Mouse (Mus musculus) liver, embryonic 14.5 days (tissue): ENCODE measurements around the gene Synj1. TPM values are rescaled to one million over a fixed set of nuclear protein-coding genes. Genes with fewer than 3 reads are reported as not detected.

Experiments
- ATAC-seq: fragments of 200-750 bp; cut with Nextera tagmentation; 2 replicates; pipeline ENCODE4 v1.8.0; 2017; ENCODE audit warnings: moderate number of reproducible peaks, mild to moderate bottlenecking, moderate library complexity; ENCODE audit not compliant: insufficient read depth
- DNase-seq, 3 experiments: peaks; one replicate each; pipeline ENCODE4 v3.0.0-alpha.2; 2012 to 2013; ENCODE audit warnings: low read depth in 3 of 3, low spot score in 3 of 3
- H3K27ac ChIP-seq: fragments of 300-500 bp; sonication (generic); 2 replicates; pipeline ENCODE4 v1.5.1; 2014; ENCODE audit warnings: moderate library complexity, mild to moderate bottlenecking, control low read depth, inconsistent platforms
- H3K27me3 ChIP-seq: fragments of 300-500 bp; sonication (generic); 2 replicates; pipeline ENCODE4 v1.6.1; 2014; ENCODE audit warnings: mild to moderate bottlenecking, low read length, moderate library complexity; ENCODE audit not compliant: control insufficient read depth, insufficient read depth
- H3K36me3 ChIP-seq: fragments of 300-500 bp; sonication (generic); replicated peaks from 2 replicates; pipeline ENCODE4 v1.6.1; 2014; ENCODE audit warnings: low read depth; ENCODE audit not compliant: control insufficient read depth, insufficient read depth
- H3K4me1 ChIP-seq, 2 experiments: fragments of 200-500 bp in 1 of 2; fragments of 300-500 bp in 1 of 2; sonication (generic) in 1 of 2; replicated peaks; 2 replicates each; pipeline ENCODE4 v1.6.1; 2012 to 2014; ENCODE audit warnings: antibody characterized with exemption in 1 of 2, inconsistent platforms in 1 of 2, low read length in 1 of 2; ENCODE audit not compliant: control insufficient read depth in 2 of 2, insufficient read depth in 2 of 2
- H3K4me2 ChIP-seq: fragments of 300-500 bp; sonication (generic); 2 replicates; pipeline ENCODE4 v1.6.1; 2014; ENCODE audit warnings: low read depth, mild to moderate bottlenecking, control low read depth, moderate library complexity
- H3K4me3 ChIP-seq, 2 experiments: fragments of 200-500 bp in 1 of 2; fragments of 300-500 bp in 1 of 2; sonication (generic) in 1 of 2; 2 replicates each; pipeline ENCODE4 v1.5.1; 2012 to 2014; ENCODE audit warnings: low read depth in 2 of 2, low read length in 2 of 2, mild to moderate bottlenecking in 2 of 2, control low read depth in 1 of 2, inconsistent platforms in 1 of 2, moderate library complexity in 1 of 2; ENCODE audit not compliant: insufficient read depth in 1 of 2
- H3K9ac ChIP-seq: fragments of 300-500 bp; sonication (generic); replicated peaks from 2 replicates; pipeline ENCODE4 v1.6.1; 2014; ENCODE audit warnings: mild to moderate bottlenecking, control low read depth, moderate library complexity
- H3K9me3 ChIP-seq: fragments of 300-500 bp; sonication (generic); 2 replicates; pipeline ENCODE4 v1.6.1; 2016; ENCODE audit warnings: low read length, mixed read lengths; ENCODE audit not compliant: control insufficient read depth
- CTCF ChIP-seq: IDR thresholded peaks from 2 replicates; pipeline ENCODE4 v1.5.1; 2016; ENCODE audit warnings: antibody characterized with exemption, low read depth, control low read depth
- EP300 ChIP-seq: IDR thresholded peaks from 2 replicates; pipeline ENCODE4 v1.6.1; 2016; ENCODE audit warnings: antibody characterized with exemption, low read depth
- WGBS: fragments of 180-500 bp; shearing (Covaris S2); extraction: QIAGEN DNeasy Blood & Tissue Kit; methylation state at CpG from one replicate; pipeline ENCODE4 v1.1.7; 2014; ENCODE audit not compliant: insufficient replicate concordance; 5-methylcytosine and 5-hydroxymethylcytosine counted together
- polyA plus RNA-seq, 2 experiments: library from polyadenylated mRNA; depleted of rRNA in 1 of 2; stranded (reverse) in 1 of 2; unstranded in 1 of 2; fragments of >200 nt; fragmentation: Nextera tagmentation in 1 of 2; extraction: Ambion mirVana in 1 of 2; gene quantifications; 2 replicates each; pipeline versions ENCODE4 v1.2.1 to v1.2.3; 2012 to 2014

Synj1 gene
- polyA plus RNA-seq, 2 experiments = 14.6 to 21.4 TPM

- WGBS = 82% methylated on average over 9 of the region's 9 CpGs
- no peak for DNase-seq
- Histone ChIP-seq H3K27me3 (no peaks in the 10 kb centered on the region), H3K27ac (no peak overlapping the region), H3K4me1 (no peaks in the 10 kb centered on the region), H3K4me2 (no peak overlapping the region), H3K4me3 (no peak overlapping the region), H3K9ac (no peak overlapping the region), H3K36me3 (peaks cover 32% of the 10 kb centered on the region), H3K9me3 (no peaks in the 10 kb centered on the region)
- TF ChIP-seq EP300 = no peak
- no peak for TF ChIP-seq CTCF
- no peak for ATAC-seq
Measured at GRCm38 (mm10) chr16:90953147-90953546, 58.0 kb downstream of the Synj1 start.

- 47% methylated on average over 17 of the region's 17 CpGs for WGBS
- no peak for DNase-seq
- no peak overlapping the region for H3K9ac ChIP-seq
- no peaks in the 10 kb centered on the region for H3K4me1 ChIP-seq
- H3K4me2 ChIP-seq = no peak overlapping the region
- no peaks in the 10 kb centered on the region for H3K9me3 ChIP-seq
- TF ChIP-seq CTCF = peak; percentile 42
- TF ChIP-seq EP300 = no peak
- no peak overlapping the region for H3K27ac ChIP-seq
- H3K4me3 ChIP-seq = no peak overlapping the region
- ATAC-seq = 0 out of 2 replicates have a peak, but pooled peaks have one; percentile 26
- H3K27me3 ChIP-seq = no peaks in the 10 kb centered on the region
- peaks cover 27% of the 10 kb centered on the region for H3K36me3 ChIP-seq
Measured at GRCm38 (mm10) chr16:90950354-90950963, 60.6 kb downstream of the Synj1 start.

- Histone ChIP-seq H3K36me3 (peaks cover 34% of the 10 kb centered on the region), H3K4me3 (no peak overlapping the region), H3K4me1 (no peaks in the 10 kb centered on the region), H3K9me3 (no peaks in the 10 kb centered on the region), H3K27ac (no peak overlapping the region), H3K9ac (no peak overlapping the region), H3K27me3 (no peaks in the 10 kb centered on the region), H3K4me2 (no peak overlapping the region)
- TF ChIP-seq CTCF (no peak), EP300 (no peak)
- ATAC-seq (no peak), DNase-seq (no peak)
- WGBS = 93% methylated on average over 8 of the region's 8 CpGs
Measured at GRCm38 (mm10) chr16:90946977-90947376, 64.1 kb downstream of the Synj1 start.

- no peaks in the 10 kb centered on the region for H3K4me1 ChIP-seq
- 80% methylated on average over 7 of the region's 7 CpGs for WGBS
- no peak for DNase-seq
- H3K4me2 ChIP-seq = no peak overlapping the region
- no peak for ATAC-seq
- no peak overlapping the region for H3K27ac ChIP-seq
- TF ChIP-seq CTCF (no peak), EP300 (no peak)
- H3K9ac ChIP-seq = no peak overlapping the region
- no peak overlapping the region for H3K4me3 ChIP-seq
- peaks cover 35% of the 10 kb centered on the region for H3K36me3 ChIP-seq
- no peaks in the 10 kb centered on the region for H3K27me3 ChIP-seq
- H3K9me3 ChIP-seq = no peaks in the 10 kb centered on the region
Measured at GRCm38 (mm10) chr16:90941246-90941645, 69.9 kb downstream of the Synj1 start.

- H3K4me1 ChIP-seq = no peaks in the 10 kb centered on the region; a peak in 1 of 4 replicates
- DNase-seq (peak; percentile 89 to 94 (median 91)), ATAC-seq (peak; percentile 94)
- peaks cover 9% of the 10 kb centered on the region for H3K36me3 ChIP-seq
- TF ChIP-seq EP300 (no peak), CTCF (no peak)
- H3K4me3 ChIP-seq = peak within 1 kb of the TSS; percentile 93 to 96
- under 1% methylated on average over 56 of the region's 56 CpGs for WGBS
- H3K9ac ChIP-seq = peak within 1 kb of the TSS; percentile 88
- no peaks in the 10 kb centered on the region for H3K9me3 ChIP-seq
- no peaks in the 10 kb centered on the region for H3K27me3 ChIP-seq
- H3K27ac ChIP-seq = peak within 1 kb of the TSS; percentile 68
- H3K4me2 ChIP-seq = peak within 1 kb of the TSS; percentile 95
Measured at GRCm38 (mm10) chr16:90934687-90935328, 76.3 kb downstream of the Synj1 start, which contains the start of gene Cfap298. Gene Cfap298, minus strand, starts transcription at chr16:90935114.
